Mouse (Mus musculus) urinary bladder, postnatal 36 days (tissue): Measurements from ENCODE around the gene Gm20388.

Experiments
- DNase-seq, 2 experiments: peaks; one replicate each; pipeline ENCODE4 v3.0.0; 2022; ENCODE audit warnings: low spot score in 2 of 2, mixed read lengths in 1 of 2

The Gm20388 gene

DNA sequence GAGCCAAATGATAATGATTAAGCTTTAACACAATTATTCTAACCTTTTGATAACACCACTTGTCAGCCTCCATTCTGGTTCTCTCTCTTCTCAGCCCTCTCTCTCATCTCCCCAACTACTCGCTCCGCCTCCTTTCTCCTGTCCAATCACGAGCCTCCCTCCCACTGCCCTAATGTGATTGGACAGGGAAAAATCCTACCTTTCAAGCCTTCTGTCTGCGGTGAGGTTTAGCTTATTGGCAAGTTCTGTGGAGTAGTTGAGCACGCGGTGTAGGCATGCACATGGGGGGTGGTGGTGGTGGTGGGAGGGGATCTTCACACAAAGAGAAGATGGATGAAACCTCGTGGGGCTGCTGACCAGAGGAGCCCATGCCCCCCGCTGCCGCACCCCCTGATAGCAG is 102.3 kb downstream of the Gm20388 start:
- no peak for DNase-seq

DNA sequence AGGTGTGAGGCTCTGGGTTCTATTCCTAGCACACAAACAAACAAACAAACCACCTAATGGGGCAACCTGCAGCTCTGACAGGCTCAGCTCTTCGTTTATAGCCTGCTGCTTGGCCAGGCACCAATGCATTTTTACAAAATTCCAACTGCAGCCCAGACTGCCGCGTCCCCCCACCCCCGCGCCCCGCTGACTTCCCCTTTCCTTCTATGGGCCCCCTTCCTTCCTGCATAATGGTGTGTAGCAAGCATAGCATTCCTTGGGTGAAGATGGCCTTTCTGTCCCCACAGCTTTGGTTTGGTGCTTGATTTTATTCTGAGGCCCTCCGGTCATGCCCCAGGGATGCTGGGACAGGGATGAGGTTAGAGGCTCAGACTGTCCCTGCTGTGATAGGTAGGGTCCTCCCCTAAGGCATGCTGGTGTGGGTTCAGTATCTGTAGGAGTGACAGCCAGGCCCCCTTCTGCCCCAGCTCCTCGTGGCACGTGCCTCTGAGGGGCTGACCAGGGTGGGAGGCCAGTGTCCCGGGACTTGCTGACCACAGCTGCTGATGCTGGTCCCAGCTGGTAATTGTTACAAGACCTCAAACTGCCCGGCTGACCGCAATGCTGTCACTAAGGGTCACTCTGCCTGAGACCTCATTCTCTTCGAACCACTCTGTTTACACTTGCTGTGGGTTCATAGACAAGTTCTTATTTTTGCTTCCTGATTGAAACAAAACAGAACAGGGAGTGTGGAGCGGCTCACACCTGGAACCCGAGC is 103.8 kb downstream of the Gm20388 start:
- no peak for DNase-seq

DNA sequence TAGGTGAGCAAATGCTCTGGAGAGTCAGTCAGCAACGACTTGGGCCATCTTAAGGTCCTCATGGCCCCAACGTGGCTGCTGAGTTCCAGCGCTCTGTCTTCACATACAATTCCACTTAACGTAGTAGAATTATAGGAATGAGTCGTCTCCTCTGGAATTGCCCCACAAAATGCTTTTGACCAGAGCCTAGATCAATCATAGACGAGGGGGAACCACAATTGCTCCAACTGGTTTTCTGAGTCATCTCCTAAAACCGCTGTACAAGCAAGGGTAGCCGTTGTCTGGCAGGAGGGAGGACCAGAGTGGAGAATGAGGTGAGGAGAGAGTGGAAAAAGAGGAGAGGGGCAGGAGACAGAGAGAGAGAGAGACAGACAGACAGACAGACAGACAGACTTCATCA is 105.3 kb downstream of the Gm20388 start:
- DNase-seq = no peak

DNA sequence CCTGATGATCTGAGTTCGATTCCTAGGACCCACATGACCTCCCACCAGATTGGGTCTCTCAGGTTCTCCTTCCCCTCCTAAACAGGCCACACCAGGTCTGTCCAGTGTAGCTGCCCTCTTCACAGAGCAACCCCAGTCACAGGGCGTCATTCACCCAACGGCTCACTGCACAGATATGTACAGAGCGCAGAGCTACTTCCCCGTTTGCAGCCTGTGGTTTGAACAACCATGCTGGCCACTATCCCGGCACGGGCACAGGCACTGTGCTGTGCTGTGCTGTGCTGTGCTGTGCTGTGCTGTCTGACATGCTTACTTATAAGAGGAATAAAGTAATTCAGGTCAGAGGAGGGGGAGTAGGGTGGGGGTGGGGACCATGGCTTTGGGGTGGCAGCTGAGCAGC is 105.8 kb downstream of the Gm20388 start:
- DNase-seq = no peak

DNA sequence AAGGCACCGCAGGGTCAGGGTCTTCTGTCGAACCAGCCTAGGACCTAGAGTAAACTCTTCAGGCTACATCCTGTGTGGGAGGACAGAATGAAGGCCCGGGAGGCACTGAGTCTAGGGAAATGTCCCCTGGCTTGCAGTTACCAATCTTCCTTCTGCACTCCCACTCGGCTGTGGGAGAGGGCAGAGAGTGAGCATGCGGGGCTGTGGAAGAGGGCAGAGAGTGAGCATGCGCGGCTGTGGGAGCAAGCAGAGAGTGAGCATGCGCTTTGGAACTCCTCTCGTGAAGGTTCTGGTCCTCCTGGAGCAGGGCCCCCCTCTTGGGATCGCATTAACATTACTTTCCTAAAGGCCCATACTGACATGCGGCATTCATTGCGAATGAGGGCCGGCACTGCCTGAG is 106.7 kb downstream of the Gm20388 start:
- DNase-seq = no peak

DNA sequence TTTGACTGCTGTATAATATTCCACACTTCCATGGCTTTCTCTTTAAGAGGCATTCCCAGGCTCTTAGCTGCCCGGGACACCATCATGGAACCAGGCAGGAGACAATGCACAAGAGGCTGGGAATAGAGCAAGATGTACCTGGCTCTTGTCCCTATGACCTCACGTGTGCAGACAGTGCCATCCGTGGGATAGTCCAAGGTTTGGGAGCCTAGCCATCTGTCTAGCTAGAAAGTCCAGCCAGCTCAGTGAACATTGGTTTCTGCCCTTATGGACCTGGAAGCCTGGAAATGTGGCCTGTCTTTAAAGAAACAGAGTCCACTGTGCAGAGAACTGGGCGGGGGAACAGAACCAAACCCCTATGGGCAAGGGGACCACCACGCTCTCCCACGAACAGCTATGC is 107.1 kb downstream of the Gm20388 start:
- no peak for DNase-seq

DNA sequence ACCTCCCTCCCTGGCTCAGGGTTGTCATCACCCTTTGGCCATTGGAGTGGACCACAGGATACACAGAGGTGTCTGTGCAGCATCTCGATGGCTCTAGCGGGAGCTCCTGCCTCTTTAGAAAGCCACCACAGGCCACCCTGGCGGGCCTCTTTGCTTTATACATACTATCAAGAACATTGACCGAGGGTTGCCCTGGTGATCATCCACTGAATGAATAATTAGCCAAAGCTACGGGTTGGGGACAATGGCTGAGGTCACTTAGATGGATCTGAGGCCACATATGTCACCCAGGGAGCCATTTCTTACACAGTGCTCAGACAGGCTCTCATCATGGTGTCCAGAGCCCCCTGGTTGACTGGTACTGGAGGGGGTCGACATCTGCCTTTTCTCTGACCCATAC is 107.7 kb downstream of the Gm20388 start:
- no peak for DNase-seq

DNA sequence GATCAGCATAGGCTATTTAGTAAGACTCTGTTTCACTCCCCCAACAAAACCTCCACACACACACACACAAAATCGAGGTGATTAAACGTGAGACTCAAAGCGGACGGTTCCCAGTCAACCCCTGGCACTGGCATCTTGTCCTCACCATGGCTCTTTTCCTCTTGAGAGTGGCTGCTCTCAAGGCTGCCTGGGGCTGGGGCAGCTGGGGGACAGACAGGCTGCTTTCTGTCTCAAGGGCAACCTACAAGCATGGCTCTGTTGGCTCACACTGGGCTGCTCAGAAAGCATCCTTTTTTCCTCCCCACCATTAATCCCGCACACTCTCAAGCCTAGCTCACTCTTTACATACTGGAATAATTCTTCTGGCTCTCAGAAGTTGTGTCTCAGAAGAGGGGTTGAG is 108.7 kb downstream of the Gm20388 start:
- DNase-seq = no peak

DNA sequence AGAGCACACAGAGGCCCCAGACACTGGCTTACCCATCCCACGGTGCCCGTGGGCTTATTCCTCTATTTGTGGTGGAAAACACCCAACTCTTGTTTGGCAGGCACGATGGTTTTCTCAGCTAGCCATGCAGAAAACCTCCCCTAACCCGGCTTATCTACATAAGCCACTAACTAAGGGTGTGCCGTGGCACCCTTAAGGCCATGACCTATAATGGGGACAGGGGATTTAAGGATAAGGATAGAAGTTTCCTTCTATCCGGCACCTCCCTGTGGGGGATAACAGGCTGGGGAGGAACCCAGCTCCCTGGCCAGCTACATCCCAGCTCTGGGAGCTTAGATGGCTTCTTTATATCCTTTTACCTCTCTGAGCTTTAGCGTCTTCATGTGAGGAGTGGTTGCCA is 109.7 kb downstream of the Gm20388 start:
- DNase-seq = no peak

DNA sequence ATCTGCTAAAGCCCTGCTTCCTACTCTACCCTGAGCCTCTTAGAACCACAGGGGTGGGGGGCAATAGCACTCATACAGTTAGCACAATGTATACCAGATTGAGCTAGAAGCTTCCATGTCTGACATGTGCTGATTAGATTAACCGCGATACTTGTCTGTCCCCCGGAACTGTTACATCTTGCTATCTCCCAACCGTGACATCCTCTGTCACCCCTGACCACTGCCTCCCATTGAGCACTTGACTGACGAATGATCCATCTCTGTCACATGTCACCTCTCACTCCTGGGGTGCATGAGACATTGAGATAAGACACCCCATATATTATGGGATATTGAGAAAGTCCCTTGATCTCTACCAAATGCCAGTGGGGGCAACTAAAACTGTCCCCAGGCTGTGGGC is 115.6 kb downstream of the Gm20388 start:
- no peak for DNase-seq

DNA sequence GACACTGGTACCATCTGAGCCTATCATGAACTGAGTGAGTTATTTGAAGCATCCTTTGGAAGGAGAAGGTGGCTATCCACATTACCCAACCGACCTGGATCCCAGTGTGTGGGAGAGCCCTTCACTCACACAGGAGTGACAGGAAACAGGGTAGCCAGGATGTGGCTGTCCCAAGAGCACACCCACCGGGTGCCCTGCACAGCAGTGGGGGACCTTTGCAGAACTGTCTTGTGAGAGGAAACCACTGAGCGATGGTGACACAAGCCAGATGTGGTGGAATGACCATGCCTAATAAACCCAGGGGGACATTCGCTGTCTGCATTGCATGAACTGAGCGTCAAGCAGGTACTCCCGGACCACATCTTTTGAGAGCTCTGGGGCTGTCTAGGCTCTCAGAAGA is 116.3 kb downstream of the Gm20388 start:
- no peak for DNase-seq

DNA sequence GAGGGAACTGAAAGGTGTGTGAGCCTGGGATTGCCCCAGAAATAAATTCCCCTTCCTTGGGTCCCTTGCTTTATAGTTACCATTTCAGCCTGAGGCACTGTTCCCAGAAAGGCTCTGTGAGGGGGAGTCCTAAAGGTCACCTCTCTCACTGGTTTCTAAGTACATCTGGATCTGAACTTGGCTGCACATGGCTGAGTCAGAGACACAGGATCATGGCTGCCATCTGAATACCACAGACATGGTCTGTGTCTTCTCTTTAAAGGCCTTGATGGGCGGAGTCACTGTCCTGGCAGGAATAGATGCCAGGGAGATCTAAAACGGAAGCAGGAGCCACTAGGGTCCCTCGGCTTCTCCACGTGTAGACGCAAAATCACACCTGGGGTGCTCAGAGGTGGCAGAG is 119.8 kb downstream of the Gm20388 start:
- DNase-seq = no peak

DNA sequence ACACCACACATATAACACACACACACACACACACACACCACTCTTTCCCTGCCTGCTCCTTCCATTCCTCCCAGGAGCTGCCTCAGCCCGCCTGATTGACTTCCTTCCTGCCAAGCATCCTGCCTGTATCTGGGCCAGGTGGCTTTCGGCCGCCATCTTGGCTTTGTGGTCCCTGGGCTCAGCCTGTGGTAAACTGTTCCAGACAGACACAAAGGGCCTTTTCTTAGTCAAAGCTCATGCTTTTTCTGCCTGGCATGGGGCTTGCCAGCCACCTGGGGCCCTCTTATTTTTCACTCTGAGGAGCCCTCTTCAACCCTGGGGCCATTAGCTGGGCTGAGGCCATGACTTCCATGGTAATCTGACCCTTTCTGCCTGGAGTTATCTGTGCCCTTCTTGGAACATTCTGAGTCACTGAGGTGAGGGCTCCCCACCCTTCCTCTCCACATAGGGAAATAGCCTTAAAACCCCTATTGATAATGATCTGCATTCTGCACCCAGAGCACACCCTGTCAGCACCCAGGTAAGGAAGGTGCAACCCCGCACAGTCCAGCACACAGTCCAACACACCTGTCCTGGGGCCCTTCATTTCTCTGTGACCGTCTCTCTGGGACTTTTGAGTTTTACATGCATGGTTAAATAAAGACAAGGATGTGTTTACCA is 122.0 kb downstream of the Gm20388 start:
- no peak for DNase-seq

DNA sequence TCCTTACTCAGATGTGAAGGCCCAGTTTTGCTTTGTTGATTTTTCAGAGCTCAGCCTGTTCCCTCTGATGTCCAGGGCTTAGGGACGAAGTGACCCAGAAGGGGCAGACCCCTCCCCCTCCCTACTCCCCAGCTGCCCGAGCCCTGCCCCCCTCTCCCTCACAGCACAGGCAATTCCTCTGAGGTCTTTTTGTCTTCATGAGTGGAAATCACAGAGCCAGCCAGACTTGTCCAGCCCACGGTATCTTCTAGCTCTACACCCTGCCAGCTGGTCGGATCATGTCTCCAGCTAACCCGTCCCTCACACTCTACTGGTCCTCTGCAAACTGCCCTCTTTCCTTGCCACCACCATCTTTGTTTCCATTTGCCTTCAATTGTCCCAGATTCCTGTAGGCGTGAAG is 123.8 kb downstream of the Gm20388 start:
- no peak for DNase-seq

DNA sequence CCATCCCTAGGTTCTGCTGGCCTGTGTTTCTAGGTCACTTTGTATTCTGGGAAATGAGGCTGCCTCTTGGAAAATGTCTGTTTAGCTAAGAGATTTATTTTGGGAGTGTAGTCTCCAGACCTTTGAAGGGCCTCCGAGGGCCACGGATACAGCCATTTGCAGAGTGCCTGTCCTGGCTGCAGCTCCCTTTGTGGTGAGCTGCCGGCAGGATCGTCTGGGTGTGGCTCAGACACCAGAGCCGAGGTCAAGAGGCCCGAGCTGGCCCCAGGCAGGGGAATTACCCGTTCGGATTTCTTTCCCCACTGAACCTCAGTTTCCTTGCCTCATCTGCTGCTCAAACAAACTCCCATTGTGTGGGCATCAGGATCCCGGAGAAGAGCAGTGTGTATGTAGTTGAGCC is 125.5 kb downstream of the Gm20388 start:
- DNase-seq = peak in 1 of 2 experiments; percentile 28

DNA sequence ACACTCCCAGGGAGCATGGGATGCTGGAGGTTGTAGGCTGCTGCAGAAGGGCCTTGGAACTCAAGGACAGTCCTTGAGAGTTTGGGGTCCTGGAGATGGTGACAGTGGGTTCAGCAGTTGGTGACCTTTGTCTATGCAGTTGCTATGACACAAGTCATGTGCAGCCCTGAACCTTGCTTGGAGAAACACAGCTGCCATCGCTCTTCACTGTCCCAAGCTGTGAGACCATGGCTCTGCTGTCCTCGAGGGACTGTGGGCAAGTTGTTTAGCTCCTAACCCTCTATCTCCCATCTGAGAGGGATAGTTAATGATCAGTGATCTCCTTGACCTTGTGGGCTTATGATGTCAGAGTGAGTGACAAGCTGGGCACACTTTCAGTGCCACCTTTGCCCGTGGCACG is 125.9 kb downstream of the Gm20388 start:
- no peak for DNase-seq

DNA sequence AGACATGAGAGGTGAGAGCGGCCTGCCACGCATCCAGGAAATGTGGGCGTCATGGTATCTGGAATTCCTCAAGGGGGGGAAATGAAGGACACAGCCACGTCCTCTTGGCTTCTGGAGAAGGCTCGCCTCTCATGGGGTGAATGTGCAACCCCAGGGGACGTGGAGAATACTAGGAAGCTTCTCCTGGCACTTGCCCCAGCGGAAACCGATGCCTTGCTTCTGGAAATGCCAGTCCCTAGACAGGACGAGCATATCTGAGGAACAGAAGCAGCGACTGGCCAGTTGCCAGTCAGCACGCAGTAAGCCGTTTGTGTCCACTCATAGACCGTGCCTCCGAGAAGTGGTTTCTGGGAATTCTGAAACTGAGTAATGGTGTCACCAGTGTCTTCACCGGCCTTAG is 126.6 kb downstream of the Gm20388 start:
- no peak for DNase-seq

DNA sequence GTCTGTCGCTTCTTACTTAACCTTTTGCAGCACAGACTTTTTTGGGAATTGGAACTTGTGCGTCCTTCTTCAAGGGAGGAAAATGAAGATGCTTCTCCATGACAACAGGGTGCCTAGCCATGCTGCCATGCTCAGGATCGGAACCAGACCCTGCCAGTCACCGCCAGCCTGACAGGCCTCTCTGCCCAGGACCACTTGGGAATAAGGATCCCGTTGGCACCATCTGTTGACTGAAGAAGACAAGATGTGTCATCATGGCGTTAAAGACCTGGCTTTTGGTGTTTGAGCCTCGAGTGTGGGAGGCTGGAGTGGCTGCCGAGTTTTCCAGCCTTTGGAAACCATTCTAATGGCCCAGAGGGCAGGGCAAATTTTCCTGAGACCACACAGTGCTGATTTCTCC is 127.0 kb downstream of the Gm20388 start:
- no peak for DNase-seq

DNA sequence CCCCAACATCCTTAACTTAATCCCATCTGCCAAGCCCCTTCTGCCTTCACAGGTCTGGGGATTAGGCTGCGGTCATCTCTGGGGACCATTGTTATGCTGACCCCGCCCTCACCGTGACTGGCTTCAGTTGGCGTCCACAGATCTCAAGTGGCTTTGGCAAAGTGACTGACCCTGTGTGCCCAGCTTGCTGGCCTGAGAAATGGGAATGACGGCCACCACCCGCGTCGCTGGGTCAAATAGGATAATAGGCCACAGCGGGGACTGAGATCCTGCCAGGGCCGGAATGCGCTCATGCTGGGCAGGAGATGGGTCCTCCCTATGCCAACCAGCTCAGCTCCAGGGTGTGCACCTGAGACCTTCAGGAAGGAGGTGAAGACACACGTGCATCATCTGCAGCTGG is 128.1 kb downstream of the Gm20388 start:
- DNase-seq = no peak

DNA sequence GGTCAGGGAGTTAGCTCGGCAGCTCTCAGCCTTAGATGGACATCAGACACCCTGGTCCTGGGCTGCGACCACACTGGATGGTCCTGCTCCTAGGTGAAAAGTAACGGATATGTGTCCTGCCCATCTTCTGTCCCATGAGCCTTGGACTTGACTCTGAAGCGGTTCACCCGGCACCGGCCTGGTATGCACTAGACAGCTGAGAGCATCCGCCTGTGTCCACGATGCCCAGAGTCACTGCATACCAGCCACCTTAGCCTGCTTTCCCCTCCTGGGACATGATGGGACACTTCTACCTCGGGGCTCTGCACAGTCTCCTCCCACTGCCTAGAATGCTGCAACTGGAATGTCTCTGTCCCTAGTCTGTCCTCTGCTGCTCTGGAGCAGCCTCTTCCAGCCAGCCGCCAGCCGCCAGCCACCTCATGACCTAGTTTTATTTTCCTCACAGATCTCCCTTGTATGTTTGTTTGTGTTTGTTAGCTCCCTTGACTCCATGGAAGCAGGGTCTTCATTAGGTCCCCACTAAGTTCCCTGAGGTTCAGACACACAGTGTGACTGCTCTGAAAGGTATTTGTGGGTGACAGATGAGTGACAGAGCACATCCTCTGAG is 128.8 kb downstream of the Gm20388 start:
- DNase-seq = no peak

DNA sequence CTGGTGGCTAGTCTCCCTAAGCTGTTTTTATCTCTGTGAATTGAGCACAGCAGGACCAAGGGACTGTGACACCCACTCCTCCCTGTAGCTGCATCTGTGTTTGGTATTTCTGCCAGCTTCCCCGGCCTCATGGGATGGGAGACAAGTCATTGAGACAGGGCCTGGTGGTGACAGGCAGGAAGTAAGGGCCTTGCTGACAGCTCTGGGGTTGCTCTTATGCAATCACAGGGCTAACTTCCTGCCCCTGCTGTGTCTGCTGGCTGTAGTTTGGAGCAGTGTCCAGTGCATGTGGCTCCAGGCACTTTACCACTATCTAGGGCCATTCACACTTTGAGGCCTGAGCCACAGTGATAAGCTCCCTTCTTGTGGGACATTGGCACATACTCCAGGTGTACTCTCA is 130.2 kb downstream of the Gm20388 start:
- DNase-seq = peak in 1 of 2 experiments; percentile 23

DNA sequence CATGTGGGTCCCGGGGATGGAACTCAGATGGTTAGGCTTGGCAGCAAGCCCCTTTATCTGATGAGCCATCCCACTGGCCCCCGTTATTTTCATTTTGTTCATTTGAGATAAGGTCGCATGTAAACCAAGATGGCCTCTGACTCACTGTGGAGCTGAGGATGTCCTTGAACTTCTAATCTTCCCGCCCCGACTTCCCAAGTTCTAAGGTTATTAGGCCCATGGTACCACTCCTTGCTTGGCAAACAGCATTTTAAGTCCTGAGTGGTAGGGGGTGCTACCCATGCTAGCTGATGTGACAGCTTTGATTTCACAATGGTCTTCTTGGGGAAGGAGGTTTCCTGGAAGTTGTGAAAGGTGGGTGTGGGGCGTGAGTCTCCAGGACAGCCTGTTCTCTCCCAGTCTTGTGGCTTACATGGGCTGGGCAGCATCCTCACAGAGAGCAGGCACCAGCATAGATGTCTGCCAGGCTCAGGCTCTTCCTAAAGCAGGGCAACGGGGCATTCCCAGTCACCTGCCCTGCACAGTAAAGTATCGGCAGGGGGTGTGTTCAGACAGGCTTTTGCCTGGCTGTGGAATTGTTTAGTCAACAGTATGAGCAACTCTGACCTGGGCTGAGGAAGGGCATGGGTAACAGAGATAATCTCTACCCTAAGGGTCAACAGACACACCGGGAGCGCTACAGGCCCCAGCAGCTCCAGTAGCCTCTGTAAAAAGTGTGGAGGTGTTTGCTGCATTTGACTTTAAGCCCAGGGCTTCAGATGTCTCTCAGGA is 132.1 kb downstream of the Gm20388 start:
- DNase-seq = peak; percentile 13 to 46
